Mouse (Mus musculus): ENCODE data around the gene Napa. TPM values are rescaled to one million over a fixed set of nuclear protein-coding genes. Genes with fewer than 3 reads are reported as not detected.

Napa gene
- polyA plus RNA-seq, 1 experiment from 2014 or later, result 177 TPM

DNA sequence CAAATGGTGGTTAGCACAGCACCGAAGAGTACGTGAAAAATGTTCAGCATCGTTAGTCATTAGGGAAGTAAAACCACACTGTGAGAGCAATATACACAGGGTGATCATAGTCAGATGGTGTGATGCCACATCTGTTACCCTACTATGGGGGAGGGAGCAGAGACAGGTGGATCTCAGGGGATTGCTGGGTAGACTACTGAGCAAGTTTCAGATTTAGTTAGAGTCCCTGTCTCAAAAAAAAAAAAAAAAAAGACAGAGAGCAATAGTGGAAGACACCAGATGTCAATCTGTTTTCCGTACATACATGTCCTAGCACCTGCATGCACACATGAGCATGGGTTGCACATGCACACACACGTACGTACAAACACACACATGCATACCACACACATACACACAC, 42.6 kb upstream of the Napa start:
- H3K4me3 ChIP-seq (ENCODE audit: low read depth, low read length), result no peak overlapping the region
- H3K9ac ChIP-seq (ENCODE audit: low read depth, low read length), result no peak overlapping the region
- ATAC-seq (ENCODE audit: low FRiP score) (no peak), DNase-seq (ENCODE audit: low spot score) (no peak)
- H3K9me3 ChIP-seq (ENCODE audit: control insufficient read depth, low read length), result no peaks in the 10 kb centered on the region
- no peak overlapping the region for H3K4me2 ChIP-seq (replicated peaks; ENCODE audit: low read depth, low read length)
- no peaks in the 10 kb centered on the region for H3K4me1 ChIP-seq (replicated peaks; ENCODE audit: control insufficient read depth, insufficient read depth, low read length)
- no peaks in the 10 kb centered on the region; the same call in 1 of the 2 replicates for H3K27me3 ChIP-seq (ENCODE audit: control insufficient read depth, insufficient read depth, low read length)
- WGBS, result 84% methylated on average over 6 of the region's 6 CpGs
- H3K36me3 ChIP-seq (ENCODE audit: control insufficient read depth, insufficient read depth, low read length), result no peaks in the 10 kb centered on the region
- no peak overlapping the region for H3K27ac ChIP-seq (ENCODE audit: low read depth, low read length)

DNA sequence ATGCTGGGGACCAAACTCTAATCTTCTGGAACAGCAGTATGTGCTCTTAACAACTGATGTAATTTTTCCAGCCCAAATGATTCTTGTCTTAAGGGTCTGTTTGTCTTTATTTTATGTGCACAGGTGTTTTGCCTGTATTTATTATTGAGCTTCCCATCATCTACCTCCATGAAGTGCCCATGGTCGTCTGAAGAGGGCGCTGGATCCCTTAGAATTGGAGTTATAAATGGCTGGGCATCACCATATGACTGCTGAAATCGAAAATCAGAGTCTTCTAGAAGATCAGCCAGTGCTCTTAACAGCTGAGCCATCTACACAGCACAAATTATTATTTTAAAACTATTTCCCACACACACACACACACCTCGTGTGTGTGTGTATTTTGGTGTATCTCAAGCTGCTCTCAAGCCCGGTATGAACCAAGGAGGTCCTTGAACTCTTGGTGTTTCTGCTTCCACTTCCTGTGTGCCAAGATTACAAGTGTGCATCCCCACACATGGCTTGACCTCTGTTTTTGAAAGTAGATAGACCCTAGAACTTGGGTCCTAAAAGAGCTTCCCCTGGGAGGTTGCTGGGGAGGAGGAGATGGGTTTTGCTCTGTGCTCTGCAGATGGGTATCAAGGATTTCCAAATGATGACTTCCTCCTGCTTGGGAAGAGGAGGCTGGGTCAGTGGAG, 41.7 kb upstream of the Napa start:
- 34% methylated on average over 5 of the region's 5 CpGs for WGBS
- no peaks in the 10 kb centered on the region for H3K4me1 ChIP-seq (replicated peaks; ENCODE audit: control insufficient read depth, insufficient read depth, low read length)
- no peak overlapping the region for H3K27ac ChIP-seq (ENCODE audit: low read depth, low read length)
- no peak overlapping the region for H3K4me3 ChIP-seq (ENCODE audit: low read depth, low read length)
- H3K27me3 ChIP-seq (ENCODE audit: control insufficient read depth, insufficient read depth, low read length), result peaks cover 2% of the 10 kb centered on the region
- DNase-seq (ENCODE audit: low spot score) (peak; percentile 31), ATAC-seq (ENCODE audit: low FRiP score) (no peak)
- no peak overlapping the region for H3K4me2 ChIP-seq (replicated peaks; ENCODE audit: low read depth, low read length)
- H3K9ac ChIP-seq (ENCODE audit: low read depth, low read length), result no peak overlapping the region
- no peaks in the 10 kb centered on the region for H3K9me3 ChIP-seq (ENCODE audit: control insufficient read depth, low read length)
- H3K36me3 ChIP-seq (ENCODE audit: control insufficient read depth, insufficient read depth, low read length), result no peaks in the 10 kb centered on the region

DNA sequence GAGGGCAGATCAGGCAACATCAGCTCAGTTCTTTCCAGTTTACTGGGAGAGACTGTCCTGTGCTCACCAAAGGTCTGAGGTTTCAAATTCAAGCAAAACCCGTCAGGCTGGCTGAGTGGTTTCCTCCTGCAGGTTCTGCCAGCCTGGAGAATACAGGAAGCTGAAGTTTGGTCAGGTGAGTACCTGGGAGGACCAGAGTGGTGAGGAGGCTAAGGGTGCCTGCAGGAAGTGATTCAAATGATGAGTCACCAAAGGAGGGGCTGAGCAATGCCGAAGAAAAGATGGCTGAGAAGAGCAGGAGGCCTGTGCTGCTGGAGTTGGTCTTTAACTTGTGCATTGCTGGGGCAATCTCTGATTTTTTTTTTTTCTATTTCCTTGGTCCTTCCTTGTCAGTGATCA, 41.1 kb upstream of the Napa start:
- H3K27me3 ChIP-seq (ENCODE audit: control insufficient read depth, insufficient read depth, low read length), result peaks cover 7% of the 10 kb centered on the region
- no peak overlapping the region for H3K4me2 ChIP-seq (replicated peaks; ENCODE audit: low read depth, low read length)
- no peak for ATAC-seq (ENCODE audit: low FRiP score)
- WGBS, result 63% methylated on average over 2 of the region's 2 CpGs
- H3K36me3 ChIP-seq (ENCODE audit: control insufficient read depth, insufficient read depth, low read length), result no peaks in the 10 kb centered on the region
- no peak overlapping the region for H3K27ac ChIP-seq (ENCODE audit: low read depth, low read length)
- no peaks in the 10 kb centered on the region for H3K9me3 ChIP-seq (ENCODE audit: control insufficient read depth, low read length)
- DNase-seq (ENCODE audit: low spot score), result no peak
- no peak overlapping the region for H3K4me3 ChIP-seq (ENCODE audit: low read depth, low read length)
- no peak overlapping the region for H3K9ac ChIP-seq (ENCODE audit: low read depth, low read length)
- no peaks in the 10 kb centered on the region for H3K4me1 ChIP-seq (replicated peaks; ENCODE audit: control insufficient read depth, insufficient read depth, low read length)

DNA sequence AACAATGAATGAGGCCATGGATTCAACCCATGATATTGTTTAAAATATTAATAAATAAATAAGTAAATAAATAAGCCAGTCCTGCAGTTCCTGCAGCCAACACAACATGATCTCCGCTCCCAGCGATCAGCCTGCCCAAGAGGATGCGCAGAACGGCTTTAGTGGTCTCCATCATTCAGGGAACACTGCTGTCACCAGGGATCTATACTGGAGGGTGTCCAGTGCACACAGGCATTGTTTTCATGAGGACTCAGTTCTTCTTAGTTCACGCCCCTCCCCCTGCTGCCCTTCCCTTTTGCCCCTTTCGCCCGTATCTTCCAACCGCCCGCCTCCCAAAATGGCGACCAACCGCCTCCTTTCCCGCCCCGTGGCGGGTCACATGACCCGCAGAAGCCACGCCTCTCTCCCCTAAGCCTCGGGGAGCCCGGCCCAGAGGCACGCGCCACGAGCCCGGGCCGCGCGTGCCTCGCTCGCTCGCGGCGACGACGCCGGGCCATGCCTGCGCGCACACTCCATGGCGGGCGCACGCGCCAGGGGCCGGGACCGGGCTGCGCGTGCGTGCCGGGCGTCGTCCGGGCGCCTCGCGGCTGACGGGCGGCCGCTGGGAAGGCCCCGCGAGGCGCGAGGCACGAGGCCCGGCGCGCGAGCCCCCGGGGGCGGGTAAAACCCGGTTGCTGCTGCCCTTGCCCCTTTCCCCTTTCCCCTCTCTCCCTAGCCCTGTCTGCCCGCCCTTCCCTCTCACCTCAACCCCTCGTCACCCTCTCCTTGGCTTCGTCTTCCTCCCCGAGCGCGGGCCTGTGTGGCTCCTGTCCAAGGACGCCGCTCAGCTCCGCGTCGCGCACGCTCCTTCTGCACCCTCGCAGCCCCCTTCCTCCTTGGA, 36.8 kb upstream of the Napa start, which contains the start of gene Zfp541:
Gene Zfp541 (plus strand): TSS at position 596 of the 880 bp plus-strand sequence.
- Histone ChIP-seq H3K9ac (ENCODE audit: low read depth, low read length) (no peak within 1 kb of the TSS), H3K27ac (ENCODE audit: low read depth, low read length) (no peak within 1 kb of the TSS), H3K27me3 (ENCODE audit: control insufficient read depth, insufficient read depth, low read length) (peaks cover 8% of the 10 kb centered on the region), H3K36me3 (ENCODE audit: control insufficient read depth, insufficient read depth, low read length) (no peaks in the 10 kb centered on the region), H3K4me1 (replicated peaks; ENCODE audit: control insufficient read depth, insufficient read depth, low read length) (no peaks in the 10 kb centered on the region), H3K9me3 (ENCODE audit: control insufficient read depth, low read length) (no peaks in the 10 kb centered on the region), H3K4me2 (replicated peaks; ENCODE audit: low read depth, low read length) (no peak within 1 kb of the TSS), H3K4me3 (ENCODE audit: low read depth, low read length) (no peak within 1 kb of the TSS)
- no peak for ATAC-seq (ENCODE audit: low FRiP score)
- DNase-seq (ENCODE audit: low spot score), result peak; percentile 23
- WGBS, result 50% methylated on average over 43 of the region's 80 CpGs

DNA sequence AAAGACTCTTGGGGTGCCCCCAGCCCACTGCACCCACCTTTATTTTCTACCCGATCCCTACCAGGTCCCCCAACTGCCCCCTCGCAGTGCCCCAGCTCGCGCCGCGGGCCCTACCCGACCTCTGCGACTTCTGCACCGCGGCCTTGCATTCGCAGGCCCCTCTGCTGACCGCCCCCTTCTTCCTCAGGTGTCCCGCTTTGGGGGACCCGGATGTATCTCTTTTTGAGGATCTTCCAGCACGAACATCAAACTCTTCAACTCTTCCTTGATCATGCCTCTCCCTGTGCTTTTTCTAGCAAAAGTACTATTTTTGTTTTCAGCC, 36.2 kb upstream of the Napa start:
- H3K4me2 ChIP-seq (replicated peaks; ENCODE audit: low read depth, low read length), result no peak overlapping the region
- no peaks in the 10 kb centered on the region for H3K9me3 ChIP-seq (ENCODE audit: control insufficient read depth, low read length)
- peaks cover 8% of the 10 kb centered on the region for H3K27me3 ChIP-seq (ENCODE audit: control insufficient read depth, insufficient read depth, low read length)
- no peak overlapping the region for H3K9ac ChIP-seq (ENCODE audit: low read depth, low read length)
- no peaks in the 10 kb centered on the region for H3K36me3 ChIP-seq (ENCODE audit: control insufficient read depth, insufficient read depth, low read length)
- WGBS, result 68% methylated on average over 15 of the region's 15 CpGs
- H3K4me3 ChIP-seq (ENCODE audit: low read depth, low read length), result no peak overlapping the region
- H3K27ac ChIP-seq (ENCODE audit: low read depth, low read length), result no peak overlapping the region
- no peaks in the 10 kb centered on the region for H3K4me1 ChIP-seq (replicated peaks; ENCODE audit: control insufficient read depth, insufficient read depth, low read length)
- ATAC-seq (ENCODE audit: low FRiP score) (no peak), DNase-seq (ENCODE audit: low spot score) (no peak)

DNA sequence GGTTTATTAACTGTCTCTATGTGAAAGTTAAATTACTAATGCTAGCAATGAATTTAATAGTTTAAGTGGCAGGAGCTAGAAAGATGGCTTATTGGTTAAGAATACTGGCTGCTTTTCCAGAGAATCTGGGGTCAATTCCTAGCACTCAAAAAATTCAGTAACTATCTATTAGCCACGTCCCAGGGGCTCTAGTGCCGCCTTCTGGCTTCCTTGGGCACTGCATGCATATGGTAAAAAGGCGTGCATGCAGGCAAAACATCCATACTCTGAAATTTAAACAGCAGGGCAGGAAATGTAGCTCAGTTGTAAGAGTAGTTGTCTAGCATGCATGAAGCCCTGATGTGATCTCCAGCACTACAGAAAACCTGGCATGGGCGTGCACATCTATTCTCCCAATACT, 34.8 kb upstream of the Napa start:
- Histone ChIP-seq H3K4me2 (replicated peaks; ENCODE audit: low read depth, low read length) (no peak overlapping the region), H3K27me3 (ENCODE audit: control insufficient read depth, insufficient read depth, low read length) (peaks cover 8% of the 10 kb centered on the region), H3K4me1 (replicated peaks; ENCODE audit: control insufficient read depth, insufficient read depth, low read length) (no peaks in the 10 kb centered on the region), H3K9ac (ENCODE audit: low read depth, low read length) (no peak overlapping the region), H3K4me3 (ENCODE audit: low read depth, low read length) (no peak overlapping the region), H3K36me3 (ENCODE audit: control insufficient read depth, insufficient read depth, low read length) (no peaks in the 10 kb centered on the region), H3K9me3 (ENCODE audit: control insufficient read depth, low read length) (no peaks in the 10 kb centered on the region), H3K27ac (ENCODE audit: low read depth, low read length) (no peak overlapping the region)
- DNase-seq (ENCODE audit: low spot score) (peak; percentile 27), ATAC-seq (ENCODE audit: low FRiP score) (no peak)
- WGBS, result 29% methylated on average over 4 of the region's 4 CpGs

DNA sequence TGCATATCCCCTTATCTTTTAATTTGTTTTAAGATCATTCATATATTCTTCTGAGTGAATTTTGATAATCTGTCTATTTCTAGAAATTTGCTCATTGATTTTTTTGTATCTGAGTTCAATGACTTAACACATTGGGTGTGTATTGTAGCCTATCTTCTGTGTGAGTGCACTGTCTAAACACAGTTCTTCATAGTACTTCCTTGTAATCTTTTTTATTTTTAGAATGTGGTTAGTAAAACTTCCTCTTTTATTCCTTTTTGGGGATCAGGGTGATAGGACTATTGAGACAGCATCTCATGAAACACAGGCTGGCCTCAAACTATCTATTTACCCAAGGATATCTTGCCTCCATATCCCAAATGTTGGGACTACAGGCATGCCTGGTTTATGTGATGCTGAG, 27.4 kb upstream of the Napa start:
- H3K9ac ChIP-seq (ENCODE audit: low read depth, low read length), result no peak overlapping the region
- no peak for DNase-seq (ENCODE audit: low spot score)
- no peaks in the 10 kb centered on the region for H3K36me3 ChIP-seq (ENCODE audit: control insufficient read depth, insufficient read depth, low read length)
- no peak overlapping the region for H3K27ac ChIP-seq (ENCODE audit: low read depth, low read length)
- H3K9me3 ChIP-seq (ENCODE audit: control insufficient read depth, low read length), result no peaks in the 10 kb centered on the region
- no peak overlapping the region for H3K4me2 ChIP-seq (replicated peaks; ENCODE audit: low read depth, low read length)
- H3K27me3 ChIP-seq (ENCODE audit: control insufficient read depth, insufficient read depth, low read length), result no peaks in the 10 kb centered on the region
- no peaks in the 10 kb centered on the region for H3K4me1 ChIP-seq (replicated peaks; ENCODE audit: control insufficient read depth, insufficient read depth, low read length)
- no peak overlapping the region for H3K4me3 ChIP-seq (ENCODE audit: low read depth, low read length)
- ATAC-seq (ENCODE audit: low FRiP score), result no peak

DNA sequence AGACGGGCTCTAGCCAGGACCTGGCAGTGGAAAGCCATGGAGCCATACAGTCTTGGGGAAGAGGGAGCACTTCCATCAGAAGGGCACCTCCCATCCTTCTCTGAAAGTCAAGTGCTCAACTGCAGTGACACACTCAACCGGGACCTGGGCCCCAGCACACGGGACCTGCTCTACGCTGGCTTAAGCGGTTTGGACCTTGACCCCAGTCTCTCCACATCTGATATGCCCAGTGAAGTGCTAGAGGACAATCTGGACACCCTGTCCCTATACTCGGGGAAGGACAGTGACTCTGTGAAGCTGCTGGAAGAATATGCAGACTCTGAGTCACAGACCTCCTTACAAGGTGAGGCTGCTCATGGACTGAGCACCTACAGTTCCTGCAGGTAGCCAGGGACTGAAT, 26.4 kb upstream of the Napa start:
- no peak overlapping the region for H3K4me2 ChIP-seq (replicated peaks; ENCODE audit: low read depth, low read length)
- DNase-seq (ENCODE audit: low spot score), result no peak
- H3K4me1 ChIP-seq (replicated peaks; ENCODE audit: control insufficient read depth, insufficient read depth, low read length), result no peaks in the 10 kb centered on the region
- no peaks in the 10 kb centered on the region for H3K27me3 ChIP-seq (ENCODE audit: control insufficient read depth, insufficient read depth, low read length)
- no peak overlapping the region for H3K9ac ChIP-seq (ENCODE audit: low read depth, low read length)
- no peak overlapping the region for H3K27ac ChIP-seq (ENCODE audit: low read depth, low read length)
- 87% methylated on average over 6 of the region's 6 CpGs for WGBS
- H3K4me3 ChIP-seq (ENCODE audit: low read depth, low read length), result no peak overlapping the region
- H3K9me3 ChIP-seq (ENCODE audit: control insufficient read depth, low read length), result no peaks in the 10 kb centered on the region
- ATAC-seq (ENCODE audit: low FRiP score), result no peak
- H3K36me3 ChIP-seq (ENCODE audit: control insufficient read depth, insufficient read depth, low read length), result no peaks in the 10 kb centered on the region

DNA sequence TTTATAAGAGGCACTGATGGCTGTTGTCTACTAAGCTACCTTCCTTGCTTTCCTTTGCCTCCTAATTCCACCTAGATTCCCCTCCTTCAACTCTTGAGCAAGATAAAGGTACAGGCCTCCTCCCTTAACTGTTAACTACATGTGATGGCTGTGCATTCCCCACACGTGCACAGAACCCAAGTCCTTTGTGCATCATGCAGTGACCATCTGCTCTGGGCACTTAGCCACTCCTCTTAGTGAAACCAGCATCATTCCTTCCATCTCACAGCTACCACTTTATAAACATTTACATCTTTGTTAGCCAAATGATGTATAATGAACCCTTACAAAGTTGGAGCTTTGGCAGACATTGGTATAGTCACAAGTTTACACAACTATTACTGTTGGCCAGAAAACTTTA, 18.3 kb upstream of the Napa start:
- no peaks in the 10 kb centered on the region for H3K9me3 ChIP-seq (ENCODE audit: control insufficient read depth, low read length)
- no peaks in the 10 kb centered on the region for H3K4me1 ChIP-seq (replicated peaks; ENCODE audit: control insufficient read depth, insufficient read depth, low read length)
- 70% methylated on average over 1 of the region's 1 CpGs for WGBS
- H3K27ac ChIP-seq (ENCODE audit: low read depth, low read length), result no peak overlapping the region
- H3K4me2 ChIP-seq (replicated peaks; ENCODE audit: low read depth, low read length), result no peak overlapping the region
- no peak for ATAC-seq (ENCODE audit: low FRiP score)
- no peaks in the 10 kb centered on the region for H3K36me3 ChIP-seq (ENCODE audit: control insufficient read depth, insufficient read depth, low read length)
- H3K9ac ChIP-seq (ENCODE audit: low read depth, low read length), result no peak overlapping the region
- H3K4me3 ChIP-seq (ENCODE audit: low read depth, low read length), result no peak overlapping the region
- H3K27me3 ChIP-seq (ENCODE audit: control insufficient read depth, insufficient read depth, low read length), result no peaks in the 10 kb centered on the region
- DNase-seq (ENCODE audit: low spot score), result no peak

All from hindbrain, embryonic 11.5 days (tissue).